Mouse (Mus musculus) thymus, postnatal 0 days (tissue): ENCODE results near the gene Tex33. TPM values are rescaled to one million over a fixed set of nuclear protein-coding genes. Genes with fewer than 3 reads are reported as not detected.

Experiments used
- DNase-seq: peaks from one replicate; pipeline ENCODE4 v3.0.0-alpha.2; 2015; ENCODE audit warnings: low spot score
- polyA plus RNA-seq: library from polyadenylated mRNA; unstranded; fragments of >200 nt; fragmentation: Nextera tagmentation; extraction: Ambion mirVana; gene quantifications from 2 replicates; pipeline ENCODE4 v1.2.1, GENCODE M21; 2015

The Tex33 gene
- polyA plus RNA-seq, 1 experiment from 2014 or later = 0.39 TPM

DNA sequence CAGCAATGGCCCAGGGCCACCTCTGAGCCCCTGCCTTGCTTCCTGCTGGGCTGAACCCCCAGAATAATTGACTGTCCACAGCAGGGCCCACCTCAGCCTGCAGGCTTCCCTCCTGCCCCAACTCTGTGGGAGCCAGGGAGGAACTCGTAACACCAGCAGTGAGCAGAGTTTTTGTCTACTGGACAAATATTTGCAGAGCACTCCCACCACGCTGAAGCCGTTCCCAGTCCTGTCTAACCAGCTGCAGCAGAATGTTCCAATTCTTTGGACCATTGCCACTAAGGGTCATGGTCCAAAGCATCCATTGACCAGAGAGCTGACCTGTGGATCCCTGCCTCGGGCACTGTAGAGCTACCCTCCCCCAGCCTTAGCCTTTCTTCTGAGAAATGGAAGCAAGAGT lies 21.2 kb upstream of the Tex33 start:
- no peak for DNase-seq

DNA sequence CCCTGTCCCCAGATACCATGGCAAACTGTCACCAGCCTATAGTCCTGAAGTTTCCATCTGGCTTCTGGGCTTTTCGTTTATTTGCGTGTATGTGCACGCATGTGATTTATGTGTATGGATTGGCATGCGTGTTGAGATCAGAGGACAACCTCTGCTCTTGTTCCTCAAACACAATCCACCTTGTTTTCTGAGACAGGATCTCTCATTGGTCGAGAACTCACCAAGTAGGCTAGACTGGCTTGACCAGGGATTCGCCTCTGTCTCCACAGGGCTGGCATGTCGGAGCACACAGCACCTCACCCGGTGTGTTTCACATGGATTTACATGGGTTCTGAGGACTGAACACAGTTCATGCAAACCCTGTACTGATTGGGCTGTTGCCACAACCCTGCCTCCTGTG lies 18.4 kb upstream of the Tex33 start:
- no peak for DNase-seq

DNA sequence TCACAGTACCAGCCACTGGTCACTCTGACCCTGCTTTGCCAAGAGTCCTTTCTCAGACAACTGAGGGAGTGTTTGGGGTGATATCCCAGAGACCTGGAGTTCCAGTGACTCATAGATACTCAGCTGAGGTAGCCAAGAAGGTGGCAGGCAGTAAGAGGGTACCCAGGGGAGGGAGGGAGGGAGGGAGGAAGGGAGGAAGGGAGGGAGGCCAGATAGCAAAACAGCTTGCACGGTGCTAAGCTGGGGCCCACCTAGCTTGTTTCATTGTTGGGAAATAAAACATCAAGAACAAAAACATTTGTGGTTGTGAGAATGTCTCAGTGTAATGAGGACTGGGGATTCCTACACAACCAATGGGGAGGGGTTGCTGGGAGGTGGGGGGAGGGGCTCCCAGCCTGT lies 18.0 kb upstream of the Tex33 start:
- no peak for DNase-seq

DNA sequence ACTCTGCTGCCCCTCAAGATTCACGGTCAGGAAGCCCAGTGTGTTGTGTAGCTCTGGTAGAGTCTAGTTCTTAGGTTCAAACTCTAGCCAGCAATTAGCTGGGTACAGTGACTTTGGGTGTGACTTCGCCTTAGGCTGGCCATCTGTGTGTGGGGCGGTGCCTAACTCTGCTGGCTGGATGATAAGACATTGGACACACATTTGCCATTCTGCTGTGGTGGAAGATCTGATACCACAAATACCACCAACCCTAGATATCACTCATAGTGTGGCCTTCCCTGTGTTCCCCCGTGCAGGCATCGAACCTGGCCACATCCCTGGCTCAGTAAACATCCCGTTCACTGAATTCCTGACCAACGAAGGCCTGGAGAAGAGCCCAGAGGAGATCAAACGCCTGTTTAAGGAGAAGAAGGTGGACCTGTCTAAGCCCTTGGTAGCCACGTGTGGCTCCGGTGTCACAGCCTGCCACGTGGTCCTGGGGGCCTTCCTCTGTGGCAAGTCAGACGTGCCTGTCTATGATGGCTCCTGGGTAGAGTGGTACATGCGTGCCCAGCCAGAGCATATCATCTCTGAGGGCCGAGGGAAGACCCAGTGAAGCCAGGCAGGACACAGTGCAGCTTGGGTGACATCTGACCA lies 17.5 kb upstream of the Tex33 start:
- no peak for DNase-seq

DNA sequence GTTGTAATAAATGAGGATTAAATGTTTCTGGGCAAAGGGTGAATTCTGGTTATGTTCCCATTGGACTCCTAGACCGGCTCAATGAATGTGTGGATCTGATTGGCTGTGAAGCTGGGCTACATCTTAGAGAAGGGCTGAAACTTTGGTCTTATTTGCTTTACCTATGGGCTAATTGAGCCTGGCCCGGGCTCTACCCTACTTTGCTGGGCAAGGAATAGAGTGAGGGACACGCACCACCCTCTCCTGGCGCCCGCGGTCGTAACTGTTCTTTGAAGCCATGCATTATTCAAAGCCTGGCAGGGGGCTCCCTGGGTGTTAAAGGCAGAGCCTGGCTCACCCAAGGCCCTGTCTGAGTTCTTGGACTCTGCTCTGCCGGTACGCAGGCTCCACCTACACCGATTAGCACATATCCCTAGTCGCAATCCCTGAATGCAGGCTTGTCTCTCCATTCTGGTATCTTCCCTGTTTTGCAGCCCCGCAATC lies 13.9 kb upstream of the Tex33 start:
- no peak for DNase-seq

DNA sequence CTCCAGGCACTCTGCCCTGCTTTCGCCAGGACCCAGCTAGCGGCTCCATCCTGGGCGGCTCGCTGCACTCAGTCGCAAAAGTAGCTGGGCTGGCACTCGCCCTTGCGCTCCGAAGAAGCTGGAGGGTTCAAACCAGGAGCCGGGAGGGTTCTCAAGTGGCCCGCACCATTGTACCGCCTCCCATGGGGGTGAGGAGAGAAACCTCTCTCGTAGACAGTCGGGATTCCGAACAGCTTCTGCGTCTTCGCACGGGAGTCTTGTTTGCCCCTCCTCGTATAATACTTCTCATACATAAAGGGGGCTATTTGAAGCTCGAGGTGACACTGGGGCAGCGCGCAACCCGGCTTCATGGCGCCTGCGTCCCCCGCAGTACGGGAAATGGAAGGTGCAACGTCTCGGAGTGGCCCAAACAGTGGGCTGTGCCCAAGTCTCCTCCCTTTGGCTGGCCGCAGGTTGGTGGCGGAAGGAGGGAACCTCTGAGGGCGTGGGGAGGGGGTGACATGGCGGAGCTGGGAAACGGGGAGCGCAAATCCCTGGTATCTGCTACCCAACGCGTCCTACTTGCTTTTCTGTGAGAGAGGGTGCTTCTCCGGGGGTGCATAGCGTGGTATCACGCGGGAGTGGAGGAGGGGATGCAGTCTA lies 10.7 kb upstream of the Tex33 start, which contains the start of gene Mpst:
Gene Mpst, plus strand, starts transcription at position 124 of the 642 bp plus-strand sequence.
- peak; percentile 87 for DNase-seq

DNA sequence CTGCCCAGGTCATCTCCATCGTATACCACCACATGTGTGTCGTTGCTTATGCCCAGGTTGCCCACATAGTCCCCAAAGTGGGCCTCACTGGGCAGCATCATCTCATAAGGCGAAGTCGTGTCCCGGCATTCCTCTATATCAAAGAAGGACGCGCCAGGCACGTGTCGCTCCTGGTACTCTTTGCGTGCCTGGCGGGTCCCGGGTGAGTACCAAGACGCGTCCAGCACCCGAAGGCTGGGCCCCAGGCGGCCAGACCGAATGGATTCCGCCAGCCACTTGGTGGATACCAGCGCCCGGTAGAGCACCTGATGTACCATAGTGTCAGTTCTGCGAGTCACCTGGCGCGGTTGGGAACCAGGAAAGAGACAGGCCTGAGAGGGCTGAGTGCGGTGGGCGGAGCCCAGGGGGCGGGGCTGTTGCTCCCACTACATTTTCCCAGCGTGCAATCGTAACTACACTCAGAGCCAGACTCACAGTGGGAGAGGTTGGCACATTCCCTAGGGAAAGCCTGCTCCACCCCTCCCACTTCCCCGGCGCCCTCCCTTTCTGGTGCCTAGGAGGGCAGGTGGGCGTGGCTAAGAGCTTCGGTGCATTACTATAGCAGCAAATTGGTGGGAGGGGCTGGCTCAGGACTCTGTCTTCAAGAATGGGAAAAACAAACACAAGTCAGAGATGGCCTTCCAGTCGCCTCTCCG lies 10.0 kb upstream of the Tex33 start, which contains the start of gene Tst:
Gene Tst, minus strand, starts transcription at position 391 of the 695 bp plus-strand sequence.
- peak; percentile 57 for DNase-seq

DNA sequence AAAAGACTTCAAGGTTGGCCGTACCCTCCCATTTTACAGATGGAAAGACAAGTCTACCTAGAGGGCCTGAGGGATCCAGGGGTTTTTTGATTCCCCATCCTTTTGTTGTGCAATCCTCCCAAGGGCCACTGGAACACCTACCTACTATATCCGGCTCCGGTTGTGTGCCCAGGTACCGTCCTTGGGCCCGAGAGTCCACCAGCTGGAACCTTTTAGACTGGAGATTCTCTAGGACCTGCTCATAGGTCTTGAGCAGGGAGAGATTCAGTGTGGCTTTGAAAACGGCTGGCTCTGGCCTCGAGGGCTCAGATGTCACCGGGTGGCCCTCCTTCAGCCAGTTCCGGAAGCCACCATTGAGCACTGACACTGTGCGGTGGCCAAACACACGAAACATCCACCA lies 9.4 kb upstream of the Tex33 start:
- no peak for DNase-seq

DNA sequence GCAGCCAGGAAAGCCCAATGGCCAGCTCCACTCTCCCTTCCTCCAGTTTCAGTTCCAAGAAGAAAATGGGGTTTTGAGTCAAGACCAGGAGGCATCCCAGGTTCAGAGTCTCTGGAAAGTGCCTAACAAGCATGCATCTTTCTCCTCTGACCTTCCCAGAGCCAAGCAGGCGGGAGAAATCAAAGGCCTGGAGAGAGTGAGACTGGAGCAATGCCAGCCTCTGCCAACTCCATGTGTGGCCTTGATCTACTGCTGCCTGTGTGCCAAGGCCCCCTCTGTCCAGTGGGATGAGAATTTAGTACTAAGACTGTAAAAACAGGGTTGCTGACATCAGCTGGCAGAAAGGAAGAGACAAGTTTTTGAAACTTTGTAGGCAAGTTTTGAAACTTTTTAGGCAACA lies 8.2 kb upstream of the Tex33 start:
- no peak for DNase-seq

DNA sequence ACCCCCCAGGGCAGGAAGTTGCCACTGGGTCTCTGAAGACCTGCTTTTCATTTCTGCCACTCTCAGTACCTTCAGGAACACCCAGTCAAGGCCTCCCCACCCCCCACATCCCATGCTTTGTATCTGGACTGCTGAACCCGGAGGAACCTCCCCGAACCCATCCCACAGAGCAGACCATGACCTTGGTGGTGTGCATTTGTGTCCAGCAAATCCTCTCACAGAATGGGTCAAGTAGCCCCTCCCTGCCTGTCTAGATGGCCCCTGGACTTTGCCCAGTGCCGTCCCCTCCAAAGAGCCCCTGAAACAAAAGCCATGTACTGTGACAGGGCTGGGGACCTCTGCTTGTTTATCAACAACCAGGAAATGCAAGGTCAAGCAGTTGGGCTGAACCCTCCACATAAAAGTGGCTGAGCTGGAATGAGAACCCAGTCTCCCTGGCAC lies 7.6 kb upstream of the Tex33 start:
- peak; percentile 17 for DNase-seq

DNA sequence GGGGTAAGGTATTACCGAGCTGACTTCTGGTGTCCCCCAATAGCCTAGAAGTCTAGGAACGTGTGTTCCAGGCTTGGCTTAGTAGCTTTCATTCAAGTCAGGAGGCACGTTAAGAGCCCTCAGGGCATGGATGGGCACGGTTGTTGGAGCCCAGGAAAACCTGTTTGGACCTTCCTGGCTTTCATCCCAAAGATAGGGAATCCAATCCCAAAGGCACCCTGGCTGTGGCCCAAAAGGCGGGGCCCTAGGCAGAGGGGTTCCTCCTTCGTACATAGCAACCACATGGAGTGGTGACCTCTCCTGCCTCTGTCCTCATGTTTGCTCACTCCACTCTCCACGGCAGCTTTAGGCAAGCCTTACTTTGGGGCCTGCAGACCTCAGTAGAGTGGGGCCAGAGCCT lies 6.7 kb upstream of the Tex33 start:
- no peak for DNase-seq

DNA sequence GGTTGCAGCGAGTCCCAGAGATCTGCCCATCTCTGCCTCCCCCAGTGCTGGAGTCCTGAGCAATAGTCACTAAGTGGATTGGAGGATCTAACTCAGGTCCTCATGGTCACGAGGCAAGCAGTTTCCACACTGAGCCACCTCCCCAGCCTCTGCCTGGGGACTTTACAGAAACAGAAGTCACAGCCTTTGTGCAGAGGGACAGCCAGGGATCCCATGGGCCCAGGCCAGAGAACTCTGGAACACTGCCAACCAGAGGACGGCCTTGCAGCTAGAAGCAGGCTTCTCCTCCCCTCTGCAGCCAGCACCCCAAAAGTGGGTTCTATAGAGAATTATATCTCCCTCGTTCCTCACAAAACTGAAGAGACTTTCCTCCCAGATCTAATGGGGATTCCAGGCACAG lies 6.2 kb upstream of the Tex33 start:
- no peak for DNase-seq

DNA sequence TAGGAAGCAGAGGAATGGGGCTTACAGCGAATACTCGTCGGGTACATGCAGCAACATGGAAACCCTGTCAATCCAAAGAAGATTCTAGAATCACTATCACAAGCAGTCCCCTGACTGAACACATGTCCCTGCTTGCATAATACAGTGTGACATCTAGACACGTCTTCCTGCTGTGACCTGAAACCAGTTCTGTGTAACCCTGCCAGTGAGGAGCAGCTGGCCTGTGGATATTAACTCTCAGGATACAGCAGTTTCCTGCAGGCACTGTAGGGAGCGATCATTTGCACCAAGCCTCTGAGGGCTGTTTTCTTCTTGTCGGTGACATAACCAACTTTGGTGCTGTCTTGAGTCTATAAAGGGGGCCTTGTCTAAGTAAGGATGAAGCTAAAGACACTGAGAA lies 5.6 kb upstream of the Tex33 start:
- no peak for DNase-seq

DNA sequence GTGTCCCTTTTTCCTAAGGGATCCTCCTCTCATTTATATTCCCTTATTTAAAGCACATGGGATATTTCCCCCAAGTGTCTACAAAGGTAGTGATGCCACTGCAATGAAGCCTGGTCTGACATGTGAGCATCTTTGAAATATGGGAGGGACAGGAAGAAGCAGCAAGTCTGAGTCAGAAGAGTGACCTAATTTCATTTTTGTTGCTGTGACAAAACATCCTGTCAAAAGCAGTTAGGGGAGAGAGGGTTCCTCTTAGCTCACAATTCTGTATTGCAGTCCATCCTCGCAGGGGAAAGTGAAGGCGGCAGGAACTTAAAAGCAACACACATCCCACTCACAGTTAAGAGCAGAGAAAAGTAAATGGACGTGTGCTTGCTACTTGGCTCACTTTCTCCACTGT lies 4.9 kb downstream of the Tex33 start:
- peak; percentile 72 for DNase-seq

DNA sequence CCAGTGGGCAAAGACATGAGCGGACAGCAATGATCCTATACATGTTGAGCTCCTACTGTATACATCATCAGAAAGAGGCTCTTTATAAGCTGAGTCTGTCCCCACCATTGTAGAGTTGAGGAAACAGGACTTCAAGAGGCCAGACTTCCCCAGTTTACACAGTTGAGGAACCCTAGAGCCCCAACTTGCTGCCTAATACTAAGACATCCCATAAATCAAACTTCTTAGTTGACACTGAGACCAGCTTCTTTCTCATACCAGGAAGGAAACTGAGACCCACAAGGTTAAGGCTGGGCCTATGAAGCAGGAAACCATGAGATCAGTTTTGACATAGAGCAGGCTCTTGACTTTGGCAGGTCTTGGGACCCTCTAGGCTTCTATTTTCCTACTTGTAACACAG lies 10.1 kb downstream of the Tex33 start:
- no peak for DNase-seq

DNA sequence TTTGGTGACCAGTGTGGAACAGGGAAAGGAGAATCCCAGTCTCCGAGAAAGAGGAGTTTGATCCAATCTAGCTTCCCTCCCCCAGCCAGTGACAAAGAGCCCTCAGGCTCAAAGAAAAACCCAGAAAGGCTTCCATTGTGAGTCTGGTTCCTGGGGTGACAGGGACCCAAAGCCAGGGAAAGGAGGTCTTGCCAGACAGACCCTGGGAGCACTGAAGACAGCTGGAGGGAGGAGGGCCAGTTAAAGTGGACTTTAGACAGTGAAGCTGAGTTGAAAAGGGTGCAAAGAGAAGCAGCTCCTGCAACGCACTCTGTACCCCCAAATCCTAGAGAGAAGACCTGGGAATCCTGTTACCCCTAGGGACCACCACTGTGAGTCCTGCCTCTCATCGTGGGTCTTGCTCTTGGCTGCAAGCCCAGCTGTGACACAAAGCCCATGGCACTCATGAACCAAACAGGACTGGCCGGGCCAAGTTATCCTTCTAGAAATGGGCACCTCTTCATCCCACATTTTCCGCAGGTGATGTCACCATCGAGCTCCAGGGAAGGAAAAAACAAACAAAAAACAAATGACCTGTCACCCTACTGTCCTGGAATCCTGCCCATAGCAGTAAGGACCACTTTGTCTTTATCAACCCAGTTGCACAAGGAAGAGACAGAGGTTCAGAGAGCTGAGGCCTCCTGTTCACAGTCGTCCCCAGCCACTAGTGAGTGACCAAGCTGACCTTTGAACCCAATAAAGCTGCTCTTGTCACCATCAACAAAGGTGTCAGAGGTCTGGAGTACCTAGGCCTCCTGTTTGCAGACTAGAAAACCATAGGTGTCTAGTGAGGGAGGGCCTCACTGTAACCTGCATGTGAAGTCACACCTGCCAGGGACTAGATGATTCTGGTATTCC lies 11.2 kb downstream of the Tex33 start:
- no peak for DNase-seq

DNA sequence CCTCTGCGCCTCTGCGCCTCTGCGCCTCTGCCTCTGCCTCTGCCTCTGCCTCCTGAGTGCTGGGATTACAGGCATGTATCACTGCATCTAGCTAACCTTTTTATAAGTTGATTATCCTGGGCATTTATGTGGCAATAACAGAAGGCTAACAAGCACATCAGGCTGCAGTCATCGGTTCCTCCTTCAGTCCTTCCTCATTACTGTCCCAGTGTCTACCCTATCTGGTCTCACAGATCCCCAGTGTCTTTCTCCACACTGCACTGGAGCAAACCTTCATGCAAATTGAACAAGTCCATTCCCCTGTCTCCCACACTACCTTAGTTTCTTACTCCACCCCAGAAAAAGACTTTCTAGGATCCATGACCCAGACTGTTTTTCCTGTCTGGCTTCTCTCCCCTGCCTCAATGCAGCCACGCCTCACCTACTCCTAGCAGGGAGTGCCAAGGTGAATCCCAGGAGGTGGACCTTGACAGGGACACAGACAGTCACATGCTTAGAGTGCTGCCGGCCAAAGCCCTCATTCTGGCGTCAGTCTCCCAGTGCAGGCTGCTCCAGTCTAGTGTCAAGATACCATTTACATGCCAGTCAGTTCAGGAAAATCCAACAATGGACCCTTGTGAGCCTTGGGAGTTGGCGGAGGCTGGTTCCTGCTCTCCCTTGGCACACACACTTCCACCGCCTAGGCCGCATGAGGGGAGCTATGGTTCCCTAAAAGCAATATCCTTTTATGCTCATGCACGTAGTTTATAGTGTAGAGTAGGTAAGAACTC lies 12.1 kb downstream of the Tex33 start:
- no peak for DNase-seq

DNA sequence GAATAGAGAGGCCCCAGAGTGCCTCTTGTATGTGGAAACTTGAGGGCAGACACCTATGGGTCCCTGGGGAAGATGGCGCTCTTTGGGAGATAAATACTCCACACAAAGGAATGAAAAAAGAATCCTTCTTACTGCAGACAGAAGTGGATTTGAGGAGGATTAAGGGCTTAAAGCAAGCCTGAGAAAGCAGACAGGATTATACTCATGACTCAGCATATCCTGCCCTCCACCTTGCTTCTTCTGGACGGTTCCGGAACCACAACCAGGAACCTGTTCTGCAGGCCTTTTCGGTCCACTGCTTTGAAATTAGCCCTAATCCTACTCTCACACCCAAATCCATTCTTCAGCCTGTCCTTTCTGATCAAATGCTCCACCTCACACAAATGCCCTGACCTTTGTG lies 13.6 kb downstream of the Tex33 start:
- no peak for DNase-seq

DNA sequence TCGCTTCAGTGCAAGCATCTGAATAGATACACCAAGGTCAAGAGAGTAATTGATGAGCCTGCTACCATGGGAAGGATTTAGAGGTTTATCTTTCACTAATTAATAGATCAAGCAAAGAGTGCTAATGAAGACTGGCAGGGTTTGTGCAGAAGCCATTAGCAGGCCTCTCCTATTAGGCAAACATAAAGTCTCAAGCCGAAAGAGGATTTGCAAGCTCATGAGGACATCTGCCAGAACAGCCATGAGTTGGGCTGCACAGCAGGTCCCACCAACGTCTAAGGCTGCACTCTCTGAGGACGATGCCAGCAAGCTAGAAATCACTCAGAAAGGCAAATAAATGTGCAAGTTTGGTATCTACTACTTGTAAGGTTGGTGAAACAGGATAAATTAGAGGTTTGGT lies 15.0 kb downstream of the Tex33 start:
- no peak for DNase-seq

DNA sequence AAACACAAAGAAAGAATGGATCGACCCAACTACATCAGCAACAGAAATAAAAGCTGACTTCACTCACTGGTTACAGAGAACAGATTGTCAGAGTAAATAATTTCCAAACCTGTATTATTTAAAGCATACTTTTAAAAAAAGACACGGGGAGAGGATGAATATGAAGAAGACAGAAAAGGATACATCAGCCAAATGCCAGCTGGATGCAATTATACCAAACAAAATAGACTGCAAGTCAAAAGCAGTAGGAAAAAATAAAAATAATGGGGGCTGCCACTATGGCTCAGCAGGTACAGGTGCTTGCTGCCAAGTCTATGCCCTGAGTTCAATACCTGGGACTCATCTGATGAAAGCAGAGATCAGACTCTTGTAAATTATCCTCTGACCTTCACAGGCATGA lies 15.5 kb downstream of the Tex33 start:
- DNase-seq = no peak

DNA sequence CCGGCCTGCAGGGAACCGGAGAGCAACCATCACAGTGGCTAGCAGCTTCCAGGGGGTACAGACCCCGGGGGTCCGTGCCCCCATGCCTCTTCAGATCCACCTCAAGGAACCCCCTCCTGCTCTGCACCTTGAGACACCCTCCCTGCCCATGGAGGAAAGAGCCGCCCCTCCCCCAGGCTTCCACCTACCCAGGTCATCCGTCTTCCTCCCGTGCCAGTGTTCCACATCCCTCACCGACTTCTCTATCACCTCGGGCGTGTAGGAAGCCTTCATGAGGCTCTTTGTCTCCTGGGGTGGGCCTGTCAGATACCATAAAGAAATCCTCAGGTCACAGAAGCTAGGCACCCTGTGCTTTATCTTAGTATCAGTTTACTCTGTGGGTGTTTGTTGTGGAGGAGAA lies 17.2 kb downstream of the Tex33 start:
- no peak for DNase-seq
